Mouse (Mus musculus) neural tube, embryonic 10.5 days (tissue): Measurements from ENCODE around the gene 9530077C05Rik.
"Not testable (repeated sequence)": the region's sequence is repeated elsewhere in the genome, so short reads cannot be mapped to it uniquely, and the experiment has no call there.

Source experiments
- DNase-seq: peaks from one replicate; pipeline ENCODE4 v3.0.0-alpha.2; 2017; ENCODE audit warnings: low spot score; ENCODE audit errors: extremely low spot score

Gene 9530077C05Rik

DNA sequence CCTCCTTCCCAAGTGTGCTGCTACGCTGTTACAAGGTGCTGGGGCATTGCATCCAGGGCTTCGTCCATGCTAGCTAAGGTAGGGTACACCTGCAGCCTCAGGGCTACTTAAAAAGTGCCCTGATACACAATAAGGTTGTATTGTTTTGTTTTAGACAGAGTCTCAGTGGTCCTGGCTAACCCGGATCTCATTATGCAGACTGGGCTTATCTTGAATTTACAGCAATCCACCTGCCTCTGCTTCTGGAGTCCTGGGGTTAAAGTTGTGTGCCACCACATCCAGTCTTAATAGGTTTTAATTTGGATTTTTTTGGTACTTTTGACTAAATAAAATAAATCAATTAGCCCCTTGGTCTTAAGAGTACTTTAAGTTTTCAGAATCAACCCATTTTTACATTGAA lies 8.6 kb downstream of the 9530077C05Rik start:
- DNase-seq: no peak

GRCm38 (mm10) chr9:22420491-22420890 lies 9.2 kb downstream of the 9530077C05Rik start:
- no peak for DNase-seq

- DNase-seq: no peak
These were observed 11.2 kb downstream of the 9530077C05Rik start for GRCm38 (mm10) chr9:22422559-22422958.

GRCm38 (mm10) chr9:22423507-22423906 lies 12.2 kb downstream of the 9530077C05Rik start:
- DNase-seq: no peak

- no peak for DNase-seq
These were observed 12.9 kb downstream of the 9530077C05Rik start for GRCm38 (mm10) chr9:22424196-22424595.

GRCm38 (mm10) chr9:22424719-22425118 lies 13.4 kb downstream of the 9530077C05Rik start:
- no peak for DNase-seq

- no peak for DNase-seq
These were observed 16.8 kb downstream of the 9530077C05Rik start for GRCm38 (mm10) chr9:22428028-22428665.

DNA sequence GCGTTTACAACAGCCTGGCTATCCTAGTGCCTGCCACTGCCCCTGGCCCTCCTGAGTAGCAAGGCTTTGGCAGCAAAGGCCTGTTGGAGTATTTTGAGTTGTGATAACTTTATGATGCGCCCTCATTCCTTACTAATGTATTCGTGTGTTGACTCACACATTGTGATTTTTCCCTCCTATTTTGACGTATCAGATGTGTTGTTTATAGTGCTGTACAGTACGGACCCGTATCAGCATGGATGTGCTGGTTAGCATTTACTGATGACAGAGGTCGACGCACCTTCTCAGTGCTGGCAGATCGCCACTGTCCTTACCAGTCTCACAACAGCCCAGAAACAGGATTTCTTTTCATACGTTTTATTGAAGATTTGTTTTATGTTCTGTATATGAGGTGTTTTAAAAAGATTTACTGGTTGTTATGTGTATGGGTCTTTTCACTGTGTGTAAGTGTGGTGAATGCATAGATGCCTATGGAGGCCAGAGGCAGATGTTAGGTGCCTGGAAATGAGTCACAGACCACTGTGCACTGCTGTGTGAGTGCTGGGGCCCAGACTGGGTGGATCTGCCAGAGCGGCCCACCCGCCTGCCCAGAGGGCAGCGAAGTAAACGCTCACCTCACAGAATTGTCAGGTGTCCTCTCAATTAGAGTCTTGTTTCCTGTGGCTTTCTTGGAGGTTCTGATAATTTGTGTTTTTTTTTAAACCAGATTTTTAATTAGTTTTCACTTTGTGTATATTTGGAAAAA lies 17.5 kb downstream of the 9530077C05Rik start:
- no peak for DNase-seq

DNA sequence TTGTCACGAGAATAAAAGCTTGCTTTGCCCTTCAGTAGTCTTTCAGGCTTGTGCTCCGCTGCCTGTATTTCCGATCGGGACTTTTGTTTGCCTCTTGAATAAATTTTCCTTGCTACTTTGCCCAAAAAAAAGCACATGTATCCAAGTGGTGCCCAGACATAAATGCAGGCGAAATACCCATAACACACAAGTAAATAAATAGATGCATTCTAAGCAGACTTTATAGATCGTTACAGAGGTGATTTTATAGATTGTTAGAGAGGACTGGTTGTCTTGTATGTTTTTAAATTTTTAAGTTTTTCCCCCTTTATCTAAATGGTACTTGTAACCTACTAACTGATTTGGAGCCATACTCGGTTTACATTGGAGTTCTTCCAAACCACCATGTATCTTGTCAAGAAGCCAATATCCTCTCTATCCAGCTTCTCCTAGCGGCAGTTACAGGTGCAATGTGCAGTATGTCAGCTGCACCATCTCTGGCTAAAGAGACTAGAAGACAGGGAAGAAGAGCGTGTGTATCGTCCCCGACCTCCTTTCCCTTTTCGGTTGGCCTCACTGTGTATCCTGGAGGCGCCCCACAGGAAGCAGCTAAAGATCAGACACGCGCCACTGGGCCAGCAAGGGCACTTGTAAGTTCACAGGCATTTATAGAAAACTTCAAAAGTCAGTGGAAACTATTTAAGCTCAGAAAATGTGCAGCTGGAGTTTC lies 18.4 kb downstream of the 9530077C05Rik start:
- DNase-seq: no peak

DNA sequence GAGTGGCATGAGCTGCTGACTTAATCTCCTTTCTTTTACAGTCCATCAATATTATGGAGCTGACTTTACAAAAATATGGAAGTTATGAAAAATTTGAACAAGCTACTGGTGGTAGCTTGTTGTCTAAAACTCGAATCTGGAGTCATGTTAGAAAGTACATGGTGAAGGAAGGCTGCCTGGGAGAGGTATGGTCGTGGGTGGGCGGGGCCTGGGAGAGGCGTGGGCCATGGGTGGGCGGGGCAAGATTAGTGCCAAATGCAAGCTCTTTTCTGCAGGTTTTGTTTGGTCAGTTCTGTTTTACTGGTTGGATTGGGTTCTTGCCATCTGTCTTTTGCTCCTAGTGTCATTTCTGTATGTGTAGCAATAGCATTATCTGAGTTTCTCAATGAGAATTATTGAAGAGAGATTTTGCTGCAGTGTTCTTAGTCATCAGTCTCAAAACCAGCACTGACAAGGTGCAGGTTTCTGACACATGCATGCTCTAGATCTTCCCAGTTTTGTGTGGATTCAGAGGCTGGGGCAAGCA lies 19.1 kb downstream of the 9530077C05Rik start:
- no peak for DNase-seq

DNA sequence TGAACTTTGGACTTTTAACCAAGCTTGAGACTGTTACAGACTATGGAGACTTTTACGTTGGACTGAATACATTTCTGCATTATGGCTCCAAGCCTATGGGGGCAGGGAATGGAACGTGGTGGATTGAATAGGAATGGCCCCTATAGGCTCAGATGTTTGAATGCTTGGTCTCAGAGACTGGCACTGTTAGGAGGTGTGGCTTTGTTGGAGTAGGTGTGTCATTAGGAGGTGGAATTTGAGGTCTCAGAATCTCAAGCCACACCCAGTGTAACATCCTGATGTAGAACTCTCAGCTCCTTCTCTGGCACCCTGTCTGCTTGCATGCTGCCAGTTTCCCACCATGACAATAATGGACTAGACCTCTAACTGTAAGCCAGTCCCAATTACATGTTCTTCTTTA lies 21.9 kb downstream of the 9530077C05Rik start:
- DNase-seq: no peak

DNA sequence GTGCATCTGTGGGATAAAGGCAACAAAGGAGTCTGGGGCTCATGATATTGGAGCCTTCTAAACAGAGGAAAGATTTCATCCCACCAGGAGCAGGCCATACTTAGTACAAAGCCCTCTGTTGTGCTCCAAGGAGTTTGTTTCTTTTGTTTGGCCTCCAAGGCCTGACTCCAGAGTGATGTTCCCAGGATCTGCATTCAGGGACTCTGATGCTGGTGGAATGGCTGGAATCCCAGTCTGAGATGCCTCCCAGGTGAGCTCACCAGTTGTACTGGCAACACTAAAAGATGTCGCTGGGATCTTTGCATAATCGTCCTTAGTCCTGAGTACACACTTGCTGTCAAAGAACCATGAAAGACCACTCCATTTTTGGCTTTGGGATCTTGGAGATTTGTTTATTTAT lies 22.8 kb downstream of the 9530077C05Rik start:
- DNase-seq: no peak

DNA sequence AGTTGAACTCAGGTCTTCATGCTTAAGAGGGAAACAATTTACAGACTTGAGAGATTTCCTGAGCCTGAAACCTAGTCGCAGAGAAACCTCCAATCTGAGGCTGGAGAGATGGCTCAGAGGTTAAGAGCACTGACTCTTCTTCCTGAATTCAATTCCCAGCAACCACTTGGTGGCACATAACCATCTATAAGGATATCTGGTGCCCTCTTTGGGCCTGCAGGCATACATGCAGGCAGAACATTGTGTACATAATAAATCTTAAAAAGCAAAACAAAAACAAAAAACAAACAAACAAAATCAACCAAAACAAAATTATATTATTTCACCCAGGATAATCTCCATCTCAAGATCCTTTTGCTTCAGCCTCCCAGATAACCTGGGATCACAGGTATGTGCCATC lies 27.5 kb downstream of the 9530077C05Rik start:
- no peak for DNase-seq

DNA sequence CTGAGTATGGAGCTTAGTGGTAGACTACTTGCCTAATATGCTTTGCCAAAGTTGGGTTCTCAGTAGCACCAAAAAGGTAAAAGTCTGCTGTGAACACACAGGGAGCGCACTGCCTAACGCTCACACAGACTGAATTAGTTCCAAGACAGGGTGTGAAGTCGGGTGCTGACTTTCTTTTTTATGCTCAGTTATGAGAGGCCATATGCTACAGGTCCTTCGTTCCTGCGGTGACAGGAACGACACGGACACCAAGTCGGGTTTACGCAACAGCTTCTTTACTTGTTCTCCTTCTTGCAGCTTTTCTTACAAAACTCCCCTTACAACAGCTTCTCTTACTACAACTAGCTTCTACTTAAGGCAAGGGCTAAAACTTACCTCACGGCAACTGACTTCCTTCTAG lies 31.8 kb downstream of the 9530077C05Rik start:
- DNase-seq: no peak

- DNase-seq: no peak
These were observed 33.8 kb downstream of the 9530077C05Rik start for GRCm38 (mm10) chr9:22445123-22445522.

GRCm38 (mm10) chr9:22447213-22447612 lies 35.9 kb downstream of the 9530077C05Rik start:
- DNase-seq: no peak

DNA sequence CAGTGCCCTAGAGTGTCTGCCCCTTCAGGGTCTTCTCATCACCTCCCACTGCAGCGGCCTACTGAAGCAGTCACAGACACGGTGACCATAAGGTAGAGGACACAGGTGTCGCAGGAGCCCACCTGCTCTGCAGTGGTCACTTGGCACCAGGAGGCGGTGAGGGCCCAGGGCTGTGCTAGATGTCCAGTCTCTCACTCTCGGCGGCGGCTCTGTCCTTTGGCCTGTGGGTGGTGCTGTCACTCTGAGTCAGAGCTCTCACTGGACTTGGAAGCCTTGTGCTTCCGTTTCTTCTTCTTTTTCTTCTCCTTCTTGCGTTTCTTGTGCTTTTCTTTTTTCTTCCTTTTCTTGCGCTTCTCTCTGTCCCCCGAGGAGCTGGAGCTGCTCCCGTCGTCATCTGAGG lies 37.1 kb downstream of the 9530077C05Rik start:
- DNase-seq: no peak

DNA sequence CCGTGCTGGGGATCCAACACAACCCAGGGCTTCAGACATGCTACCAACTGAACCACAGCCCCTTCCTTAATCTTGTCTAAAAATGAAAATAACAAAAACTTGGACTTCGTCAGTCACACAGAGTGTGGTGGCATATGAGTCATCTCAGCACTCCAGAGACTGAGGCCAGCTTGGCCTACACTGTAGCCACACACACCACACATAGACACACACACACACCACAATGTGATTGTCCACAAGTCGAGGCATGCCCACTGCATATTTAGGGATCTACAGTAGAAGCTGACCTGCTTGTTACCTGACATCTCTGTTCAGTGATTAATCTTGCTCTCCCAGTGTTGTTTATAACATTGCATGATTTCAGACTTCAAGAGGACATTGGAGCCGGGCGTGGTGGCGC lies 37.9 kb downstream of the 9530077C05Rik start:
- no peak for DNase-seq

DNA sequence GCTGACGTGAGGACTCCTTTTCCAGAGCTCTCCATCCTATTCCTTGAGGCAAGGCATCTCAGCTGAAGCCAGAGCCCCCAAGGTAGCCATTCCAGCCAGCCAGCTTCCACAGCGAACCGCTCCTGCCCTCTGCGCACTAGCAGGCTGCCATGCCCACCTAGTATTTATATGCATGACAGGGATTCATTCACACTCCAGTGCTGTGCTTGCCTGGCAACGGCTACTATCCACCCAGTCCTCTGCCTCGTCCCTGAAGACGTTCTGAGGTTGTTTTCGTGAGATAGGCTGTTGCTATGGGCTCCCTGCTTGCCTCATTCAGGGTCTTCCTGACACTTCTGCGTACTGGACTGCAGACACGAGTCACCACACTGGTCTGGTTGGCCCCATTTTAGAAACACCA lies 41.4 kb downstream of the 9530077C05Rik start:
- no peak for DNase-seq

GRCm38 (mm10) chr9:22453501-22453924 lies 42.2 kb downstream of the 9530077C05Rik start:
- DNase-seq: no peak

GRCm38 (mm10) chr9:22453990-22454389 lies 42.7 kb downstream of the 9530077C05Rik start, which contains the start of gene Gm17545:
TSS of gene Gm17545 (plus strand) at chr9:22454290.
- not testable (repeated sequence) for DNase-seq

GRCm38 (mm10) chr9:22455041-22455440 lies 43.7 kb downstream of the 9530077C05Rik start:
- no peak for DNase-seq
